Mouse (Mus musculus) cortical plate, adult 2 months (tissue): ENCODE measurements around the gene Fam209.

Experiments
- CTCF ChIP-seq: fragments of 200-500 bp; IDR thresholded peaks from 2 replicates; pipeline ENCODE4 v1.5.1; 2011; ENCODE audit warnings: mild to moderate bottlenecking, control low read depth, low read length; ENCODE audit not compliant: insufficient read depth; ENCODE audit errors: extremely low read depth
- POLR2A ChIP-seq: fragments of 200-500 bp; IDR thresholded peaks from 2 replicates; pipeline ENCODE4 v1.6.1; 2011; ENCODE audit warnings: mild to moderate bottlenecking, low read length, control low read depth; ENCODE audit not compliant: insufficient read depth; ENCODE audit errors: extremely low read depth

DNA sequence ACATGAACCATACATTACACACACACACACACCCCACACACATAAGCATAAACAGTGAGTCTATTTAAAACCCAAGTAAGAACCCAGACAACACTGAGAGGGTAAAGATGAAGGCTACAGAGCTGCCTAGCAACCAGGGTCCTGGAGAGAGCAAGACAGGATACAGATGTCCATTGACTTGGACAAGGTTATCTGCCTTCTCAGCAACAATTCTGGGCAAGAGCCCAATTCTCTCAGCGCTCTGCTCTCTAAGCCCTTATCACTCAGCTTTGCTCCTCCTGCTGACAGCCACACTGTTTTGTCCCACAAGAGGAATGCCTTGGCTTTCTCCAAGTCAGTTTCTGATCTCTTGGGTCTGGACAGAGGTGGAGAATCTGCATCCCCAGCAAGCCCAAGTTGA lies 41.7 kb upstream of the Fam209 start:
- TF ChIP-seq POLR2A (no peak), CTCF (no peak)
